Mouse (Mus musculus): ENCODE data around the gene Adcy10.

- TF ChIP-seq CTCF (IDR thresholded peaks at IDR 0.05; ENCODE audit: low read depth), result no peak
- TF ChIP-seq EP300 (optimal IDR thresholded peaks at IDR 0.05), result no peak
Measured at GRCm38 (mm10) chr1:165489197-165489596, 4.2 kb downstream of the Adcy10 start.

Measured in stomach, postnatal 0 days (tissue).